ENCODE assay signal across 8 mouse cellular contexts in the genomic region with DNA sequence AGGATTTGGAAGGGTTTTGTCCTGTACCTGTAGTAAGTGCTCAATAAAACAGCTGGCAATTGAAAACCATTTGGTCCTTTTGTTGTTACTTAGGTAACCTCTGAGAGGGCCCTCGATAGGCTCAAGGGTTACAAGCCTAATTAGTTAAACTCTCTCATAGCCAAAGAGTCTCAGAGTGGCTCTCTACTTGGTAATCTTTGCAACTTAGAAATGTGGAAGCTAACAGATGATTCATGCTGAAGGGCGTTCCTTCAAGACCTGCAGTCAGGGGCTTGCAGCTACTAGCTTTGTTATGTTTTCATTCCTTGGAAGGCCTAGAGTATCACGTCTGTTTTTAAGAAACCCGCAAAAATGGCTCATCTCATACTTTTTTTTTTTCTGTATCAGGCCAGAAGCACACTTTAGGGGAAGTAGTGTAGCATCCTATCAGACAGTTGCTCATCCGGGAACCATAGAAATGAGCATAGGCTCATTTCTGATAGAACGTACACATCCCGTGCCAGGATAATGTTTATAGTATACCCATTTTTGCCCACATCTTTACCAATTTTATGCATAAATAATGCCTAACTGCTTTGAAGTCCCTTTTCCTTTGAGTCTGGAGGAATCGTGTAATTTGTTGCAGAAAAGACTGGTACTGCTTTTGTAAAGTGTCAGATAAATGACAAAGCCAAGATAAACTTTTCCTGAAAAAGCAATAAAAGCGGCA. TPM values are rescaled to one million over a fixed set of nuclear protein-coding genes. Genes with fewer than 3 reads are reported as not detected.
DNase-seq lines count a peak whose midpoint lies in the region; ATAC-seq and TF ChIP-seq lines count a peak whose summit lies in the region.

No protein-coding gene starts in this region.

- no peak for TF ChIP-seq POLR2A in kidney, adult 2 months (IDR thresholded peaks at IDR 0.05; ENCODE audit: low read depth, low read length)

- peak; percentile 33 for DNase-seq in kidney, adult 2 months
- no peak for DNase-seq in kidney, adult 11 months
- DNase-seq in limb, embryonic 11.5 days (ENCODE audit: low spot score) = no peak
- DNase-seq in midbrain, postnatal 0 days (ENCODE audit: low spot score) = no peak
- no peak for DNase-seq in spleen, postnatal 36 days (ENCODE audit: low spot score in 2 of 2)
- DNase-seq in layer of hippocampus, adult 8-10 months (ENCODE audit: low spot score in 2 of 2) = no peak
- no peak for DNase-seq in layer of hippocampus, postnatal 10 days (ENCODE audit: low spot score in 2 of 2)

- H3K4me2 ChIP-seq in embryonic facial prominence, embryonic 12.5 days (replicated peaks) = peak overlapping the region; percentile 66
- H3K4me2 ChIP-seq in limb, embryonic 11.5 days (ENCODE audit: low read depth, severe bottlenecking) = peak overlapping the region; percentile 73; the same call in 1 of the 2 replicates
- peak overlapping the region; percentile 65 for H3K4me2 ChIP-seq in midbrain, postnatal 0 days (ENCODE audit: low read depth, low read length, poor library complexity, severe bottlenecking)

- no peak overlapping the region for H3K27ac ChIP-seq in kidney, adult 2 months (ENCODE audit: insufficient read depth, low read depth, low read length)
- no peak overlapping the region for H3K27ac ChIP-seq in embryonic facial prominence, embryonic 12.5 days
- H3K27ac ChIP-seq in limb, embryonic 11.5 days (replicated peaks; ENCODE audit: low read depth, low read length) = no peak overlapping the region
- no peak overlapping the region for H3K27ac ChIP-seq in midbrain, postnatal 0 days (ENCODE audit: low read depth, low read length)

- no peaks in the 10 kb centered on the region for H3K36me3 ChIP-seq in kidney, adult 2 months (ENCODE audit: control insufficient read depth, insufficient read depth, low read length)
- no peaks in the 10 kb centered on the region for H3K36me3 ChIP-seq in embryonic facial prominence, embryonic 12.5 days
- H3K36me3 ChIP-seq in limb, embryonic 11.5 days (ENCODE audit: control insufficient read depth, insufficient read depth, low read length) = no peaks in the 10 kb centered on the region
- peaks cover 3% of the 10 kb centered on the region for H3K36me3 ChIP-seq in midbrain, postnatal 0 days (ENCODE audit: insufficient read depth, low read length)

- H3K9ac ChIP-seq in embryonic facial prominence, embryonic 12.5 days = no peak overlapping the region
- no peak overlapping the region; the same call in 1 of the 2 replicates for H3K9ac ChIP-seq in limb, embryonic 11.5 days (ENCODE audit: low read length)
- peak overlapping the region; percentile 78 for H3K9ac ChIP-seq in midbrain, postnatal 0 days (replicated peaks; ENCODE audit: low read length, poor library complexity, severe bottlenecking)

- WGBS in kidney, adult 2 months = 68% methylated on average over 9 of the region's 9 CpGs
- WGBS in embryonic facial prominence, embryonic 12.5 days = 77% methylated on average over 9 of the region's 9 CpGs
- 75% methylated on average over 9 of the region's 9 CpGs for WGBS in limb, embryonic 11.5 days
- 78% methylated on average over 9 of the region's 9 CpGs for WGBS in midbrain, postnatal 0 days

- no peak overlapping the region for H3K4me3 ChIP-seq in kidney, adult 2 months (ENCODE audit: insufficient read depth, low read depth, low read length)
- H3K4me3 ChIP-seq in embryonic facial prominence, embryonic 12.5 days = peak overlapping the region; percentile 79
- H3K4me3 ChIP-seq in limb, embryonic 11.5 days (ENCODE audit: low read depth, low read length) = peak overlapping the region; percentile 87; the same call in 1 of the 2 replicates
- peak overlapping the region; percentile 66 for H3K4me3 ChIP-seq in midbrain, postnatal 0 days (ENCODE audit: low read depth, low read length)

- TF ChIP-seq CTCF in kidney, adult 2 months (conservative IDR thresholded peaks at IDR 0.05; ENCODE audit: insufficient read depth, insufficient read length, low read depth, low read length) = no peak
- no peak for TF ChIP-seq CTCF in midbrain, postnatal 0 days (IDR thresholded peaks at IDR 0.05)

- no peaks in the 10 kb centered on the region for H3K9me3 ChIP-seq in embryonic facial prominence, embryonic 12.5 days
- H3K9me3 ChIP-seq in limb, embryonic 11.5 days (ENCODE audit: control insufficient read depth, low read length) = no peaks in the 10 kb centered on the region
- H3K9me3 ChIP-seq in midbrain, postnatal 0 days (ENCODE audit: low read length) = no peaks in the 10 kb centered on the region

- peaks cover 4% of the 10 kb centered on the region; the same call in 1 of the 2 replicates for H3K4me1 ChIP-seq in kidney, adult 2 months (ENCODE audit: control insufficient read depth, insufficient read depth, low read length)
- no peaks in the 10 kb centered on the region for H3K4me1 ChIP-seq in embryonic facial prominence, embryonic 12.5 days
- no peaks in the 10 kb centered on the region for H3K4me1 ChIP-seq in limb, embryonic 11.5 days (ENCODE audit: control insufficient read depth, insufficient read depth, low read length)
- H3K4me1 ChIP-seq in midbrain, postnatal 0 days (ENCODE audit: insufficient read depth, low read length) = no peaks in the 10 kb centered on the region

- H3K27me3 ChIP-seq in kidney, adult 2 months (replicated peaks; ENCODE audit: control insufficient read depth, insufficient read depth, low read length) = no peaks in the 10 kb centered on the region
- no peaks in the 10 kb centered on the region for H3K27me3 ChIP-seq in embryonic facial prominence, embryonic 12.5 days
- no peaks in the 10 kb centered on the region for H3K27me3 ChIP-seq in limb, embryonic 11.5 days (ENCODE audit: control insufficient read depth, insufficient read depth, low read length)
- H3K27me3 ChIP-seq in midbrain, postnatal 0 days (ENCODE audit: insufficient read depth, low read length) = no peaks in the 10 kb centered on the region

- no peak for ATAC-seq in embryonic facial prominence, embryonic 12.5 days (ENCODE audit: insufficient number of reproducible peaks, insufficient read depth, low FRiP score, low TSS enrichment)
- no peak for ATAC-seq in limb, embryonic 11.5 days (ENCODE audit: insufficient number of reproducible peaks, low FRiP score, low TSS enrichment, low read depth)
- no peak for ATAC-seq in midbrain, postnatal 0 days (ENCODE audit: low FRiP score)

RNA-seq across cellular contexts. Expression of gene Borcs5, which starts 2.6 kb away (rescaled TPM):
- polyA plus RNA-seq in kidney, adult 2 months (2012; rRNA removed) = 14.5 and 15.1 TPM in 2 replicates
- 21.1 and 21.9 TPM in 2 replicates for polyA plus RNA-seq in embryonic facial prominence, embryonic 12.5 days (2016; fragmentation: Nextera tagmentation; extraction: Ambion mirVana)
- polyA plus RNA-seq in limb, embryonic 11.5 days (2014; fragmentation: Nextera tagmentation; extraction: Ambion mirVana) = 18.1 and 18.7 TPM in 2 replicates
- total RNA-seq in midbrain, postnatal 0 days (2014; rRNA removed) = 56.0 and 59.0 TPM in 2 replicates
- 39.6 and 42.7 TPM in 2 replicates for polyA plus RNA-seq in midbrain, postnatal 0 days (2015; fragmentation: Nextera tagmentation; extraction: Ambion mirVana)
- total RNA-seq in layer of hippocampus, adult 8-10 months (2022) = 10 to 100 TPM; 32.1 to 39.9 (median 34.0) TPM
- total RNA-seq in layer of hippocampus, postnatal 10 days (2021) = 10 to 100 TPM; 25.7 to 26.7 TPM

RNA-seq across cellular contexts. Expression of gene Mansc1, which starts 9.6 kb away (rescaled TPM):
- polyA plus RNA-seq in kidney, adult 2 months (2012; rRNA removed) = 8.8 and 9.6 TPM in 2 replicates
- 0.75 and 1.2 TPM in 2 replicates for polyA plus RNA-seq in embryonic facial prominence, embryonic 12.5 days (2016; fragmentation: Nextera tagmentation; extraction: Ambion mirVana)
- 0.33 and 0.58 TPM in 2 replicates for polyA plus RNA-seq in limb, embryonic 11.5 days (2014; fragmentation: Nextera tagmentation; extraction: Ambion mirVana)
- 2.0 and 2.8 TPM in 2 replicates for total RNA-seq in midbrain, postnatal 0 days (2014; rRNA removed)
- 1.6 and 1.7 TPM in 2 replicates for polyA plus RNA-seq in midbrain, postnatal 0 days (2015; fragmentation: Nextera tagmentation; extraction: Ambion mirVana)
- 10 to 100 TPM in 2 of 4 experiments, 1 to 10 TPM in 2; 8.0 to 11.6 (median 10.4) TPM for total RNA-seq in layer of hippocampus, adult 8-10 months (2022)
- 1 to 10 TPM; 3.5 to 3.9 TPM for total RNA-seq in layer of hippocampus, postnatal 10 days (2021)
